Mouse (Mus musculus) MEL-GATA-1-ER (cell line): ENCODE measurements around the gene Cacnb1.
A peak's percentile ranks its signal among the peaks of the same experiment; 100 is the strongest.

Experiments
- DNase-seq: peaks from one replicate; pipeline ENCODE4 v3.0.0-alpha.2; 2012; ENCODE audit warnings: low read depth; ENCODE audit errors: extremely low read depth

Cacnb1 gene

GRCm38 (mm10) chr11:97987551-97988526 is 35.0 kb downstream of the Cacnb1 start:
- DNase-seq = peak; percentile 90

GRCm38 (mm10) chr11:97986738-97987465 is 35.9 kb downstream of the Cacnb1 start:
- no peak for DNase-seq

GRCm38 (mm10) chr11:97985727-97986677 is 36.8 kb downstream of the Cacnb1 start, which contains the start of gene Plxdc1:
Gene Plxdc1, minus strand, starts transcription at chr11:97986444.
- DNase-seq = no peak

GRCm38 (mm10) chr11:97983983-97984382 is 38.9 kb downstream of the Cacnb1 start:
- DNase-seq = no peak

GRCm38 (mm10) chr11:97983506-97983905 is 39.3 kb downstream of the Cacnb1 start:
- no peak for DNase-seq

- no peak for DNase-seq
These were observed 40.1 kb downstream of the Cacnb1 start for GRCm38 (mm10) chr11:97982721-97983120.

- no peak for DNase-seq
These were observed 42.3 kb downstream of the Cacnb1 start for GRCm38 (mm10) chr11:97980531-97980966.

GRCm38 (mm10) chr11:97979824-97980495 is 42.9 kb downstream of the Cacnb1 start:
- DNase-seq = no peak

GRCm38 (mm10) chr11:97978392-97978791 is 44.4 kb downstream of the Cacnb1 start:
- DNase-seq = no peak

GRCm38 (mm10) chr11:97977797-97978196 is 45.0 kb downstream of the Cacnb1 start:
- DNase-seq = no peak

- DNase-seq = no peak
These were observed 48.1 kb downstream of the Cacnb1 start for GRCm38 (mm10) chr11:97974746-97975145.

- no peak for DNase-seq
These were observed 48.7 kb downstream of the Cacnb1 start for GRCm38 (mm10) chr11:97974141-97974540.

GRCm38 (mm10) chr11:97972434-97972833 is 50.4 kb downstream of the Cacnb1 start:
- DNase-seq = no peak

- DNase-seq = no peak
These were observed 51.6 kb downstream of the Cacnb1 start for GRCm38 (mm10) chr11:97971232-97971631.

GRCm38 (mm10) chr11:97970771-97971170 is 52.1 kb downstream of the Cacnb1 start:
- no peak for DNase-seq

GRCm38 (mm10) chr11:97968385-97968784 is 54.4 kb downstream of the Cacnb1 start:
- no peak for DNase-seq

GRCm38 (mm10) chr11:97967114-97967513 is 55.7 kb downstream of the Cacnb1 start:
- no peak for DNase-seq

- DNase-seq = no peak
These were observed 61.9 kb downstream of the Cacnb1 start for GRCm38 (mm10) chr11:97960907-97961306.

- no peak for DNase-seq
These were observed 63.5 kb downstream of the Cacnb1 start for GRCm38 (mm10) chr11:97959300-97959680.

GRCm38 (mm10) chr11:97958641-97959299 is 64.1 kb downstream of the Cacnb1 start:
- DNase-seq = no peak
